Mouse (Mus musculus): ENCODE measurements around the gene Alkbh6. TPM values are rescaled to one million over a fixed set of nuclear protein-coding genes. Genes with fewer than 3 reads are reported as not detected.

The Alkbh6 gene
- polyA plus RNA-seq, 1 experiment from 2014 or later, result 123 TPM

DNA sequence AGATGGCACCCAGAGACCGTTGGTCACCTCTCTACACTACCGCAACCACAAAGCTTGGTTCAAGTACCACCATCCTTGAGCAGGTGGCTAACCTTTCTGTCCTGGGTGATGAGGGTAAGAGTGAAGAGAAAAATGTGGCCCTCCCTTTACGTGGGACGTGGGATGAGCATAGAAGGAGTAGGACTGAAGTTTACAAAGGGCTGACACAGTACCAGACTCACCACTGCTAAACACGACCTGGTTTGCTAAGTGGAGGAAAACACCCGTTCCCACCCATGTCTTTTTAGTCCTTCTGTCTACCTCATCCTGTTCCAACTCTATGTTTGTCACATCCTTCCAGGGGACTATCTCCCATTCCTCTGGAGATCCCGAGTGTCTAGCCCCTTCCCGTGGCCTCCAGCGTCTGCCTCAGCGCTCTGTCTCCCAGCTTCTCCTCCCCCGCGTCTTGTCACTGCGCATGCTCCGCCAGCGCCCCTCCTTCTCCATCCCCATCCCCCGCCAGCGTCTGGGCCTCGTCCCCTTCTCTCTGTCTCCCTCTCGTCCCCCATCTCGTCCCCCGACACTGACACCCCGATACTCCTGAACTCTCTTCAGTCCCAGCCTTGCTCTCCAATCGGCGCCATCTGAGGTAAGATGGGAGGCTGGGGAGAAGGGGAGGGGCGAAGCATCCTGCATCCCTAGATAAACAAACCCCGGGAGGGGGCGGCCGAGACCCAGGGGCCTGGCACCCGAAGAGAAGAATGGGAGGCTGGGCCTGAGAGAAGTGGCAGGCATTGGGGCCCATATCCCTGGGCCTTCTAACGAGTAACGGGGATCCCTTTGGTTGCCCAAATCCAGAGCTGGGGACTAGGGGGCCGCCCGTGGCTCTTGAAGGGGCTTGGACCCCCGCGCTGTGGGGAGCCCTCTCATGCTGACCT is 17.0 kb upstream of the Alkbh6 start, which contains the start of gene Clip3:
TSS of gene Clip3 (plus strand) at position 514 of the 917 bp plus-strand sequence.
- ATAC-seq (ENCODE audit: low FRiP score), result peak; percentile 87
- 6% methylated on average over 35 of the region's 35 CpGs for WGBS
- no peaks in the 10 kb centered on the region for H3K9me3 ChIP-seq (ENCODE audit: control insufficient read depth, low read length)

DNA sequence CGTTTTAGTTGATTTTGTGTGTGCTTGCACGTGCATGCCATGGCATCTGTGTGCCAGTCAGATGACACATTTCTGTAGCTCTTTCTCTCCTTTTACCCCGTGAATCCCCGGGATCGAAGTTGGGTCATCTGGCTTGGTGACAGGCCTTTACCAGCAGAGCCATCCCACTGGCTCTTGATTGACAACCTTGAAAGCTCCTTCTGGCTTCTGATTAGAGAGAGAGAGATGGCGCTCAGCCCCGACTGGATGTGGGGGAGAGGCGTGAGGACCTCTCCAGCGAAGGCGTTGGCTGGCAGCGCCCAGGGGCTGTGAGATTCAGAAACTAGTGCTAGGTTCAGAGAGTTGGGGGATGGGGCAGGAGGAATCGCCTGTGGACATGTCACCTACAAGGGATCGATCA is 14.7 kb upstream of the Alkbh6 start:
- Histone ChIP-seq H3K36me3 (replicated peaks; ENCODE audit: control insufficient read depth, insufficient read depth) (peaks cover 48% of the 10 kb centered on the region), H3K4me3 (replicated peaks; ENCODE audit: low read length) (no peak overlapping the region), H3K4me1 (replicated peaks; ENCODE audit: control insufficient read depth, insufficient read depth, low read length) (peaks cover 25% of the 10 kb centered on the region), H3K9ac (no peak overlapping the region), H3K9me3 (ENCODE audit: control insufficient read depth, low read length) (no peaks in the 10 kb centered on the region), H3K4me2 (replicated peaks) (no peak overlapping the region; the same call in 1 of the 2 replicates), H3K27me3 (ENCODE audit: control insufficient read depth, insufficient read depth, low read length) (no peaks in the 10 kb centered on the region), H3K27ac (no peak overlapping the region)
- ATAC-seq (ENCODE audit: low FRiP score) (no peak), DNase-seq (ENCODE audit: low spot score) (no peak)
- 72% methylated on average over 13 of the region's 13 CpGs for WGBS

More for the DNA sequence above, 17.0 kb upstream of the Alkbh6 start, which contains the start of gene Clip3:
- H3K36me3 ChIP-seq (replicated peaks; ENCODE audit: control insufficient read depth, insufficient read depth), result peaks cover 25% of the 10 kb centered on the region
- peak within 1 kb of the TSS; percentile 82 for H3K9ac ChIP-seq
- peak within 1 kb of the TSS; percentile 80 for H3K4me2 ChIP-seq (replicated peaks)
- H3K4me3 ChIP-seq (replicated peaks; ENCODE audit: low read length), result peak within 1 kb of the TSS; percentile 56
- no peaks in the 10 kb centered on the region for H3K27me3 ChIP-seq (ENCODE audit: control insufficient read depth, insufficient read depth, low read length)
- peaks cover 25% of the 10 kb centered on the region for H3K4me1 ChIP-seq (replicated peaks; ENCODE audit: control insufficient read depth, insufficient read depth, low read length)
- peak within 1 kb of the TSS; percentile 60 for H3K27ac ChIP-seq
- peak; percentile 84 for DNase-seq (ENCODE audit: low spot score)

DNA sequence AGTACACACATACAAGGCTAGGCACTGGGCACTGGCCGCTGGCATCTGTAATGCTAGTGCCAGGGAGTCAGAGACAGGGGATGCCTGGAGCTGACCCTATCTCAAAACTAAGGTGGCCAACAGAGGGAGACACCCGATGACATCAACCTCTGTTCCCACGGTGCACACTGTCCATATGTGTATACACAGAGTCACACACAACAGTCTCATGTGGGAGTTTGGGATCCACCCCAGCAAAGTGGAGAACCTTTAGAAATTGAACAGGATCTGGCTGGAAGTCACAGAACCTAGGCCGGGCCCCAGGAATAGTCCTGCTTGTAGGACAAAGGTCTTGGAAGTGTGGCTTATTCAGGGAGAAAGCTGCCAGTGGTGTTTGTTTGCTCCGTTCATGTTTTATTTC is 14.2 kb upstream of the Alkbh6 start:
- no peak for ATAC-seq (ENCODE audit: low FRiP score)

DNA sequence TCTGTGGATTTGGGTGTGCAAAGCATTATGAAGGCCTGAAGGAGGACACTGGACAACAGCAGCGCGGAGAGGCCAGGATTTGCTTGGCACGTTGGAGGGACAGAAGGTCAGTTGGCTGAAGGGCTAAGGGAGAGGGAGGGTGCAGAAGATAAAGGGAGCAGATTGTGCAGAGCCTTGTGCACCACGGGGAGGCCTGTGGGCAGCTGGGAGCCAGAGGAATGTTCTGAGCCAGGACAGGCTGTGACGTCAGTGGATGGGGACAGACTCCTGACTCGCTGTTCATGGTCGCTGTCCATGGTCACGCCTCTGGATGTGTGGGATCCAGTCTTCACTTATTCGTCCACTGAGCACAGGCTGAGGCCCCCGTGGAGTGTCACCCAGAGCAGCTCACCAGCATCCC is 13.4 kb upstream of the Alkbh6 start:
- WGBS, result 74% methylated on average over 10 of the region's 10 CpGs
- no peak overlapping the region for H3K4me2 ChIP-seq (replicated peaks)
- DNase-seq (ENCODE audit: low spot score) (no peak), ATAC-seq (ENCODE audit: low FRiP score) (no peak)
- H3K9ac ChIP-seq, result no peak overlapping the region
- peaks cover 25% of the 10 kb centered on the region for H3K4me1 ChIP-seq (replicated peaks; ENCODE audit: control insufficient read depth, insufficient read depth, low read length)
- H3K27me3 ChIP-seq (ENCODE audit: control insufficient read depth, insufficient read depth, low read length), result no peaks in the 10 kb centered on the region
- no peak overlapping the region for H3K4me3 ChIP-seq (replicated peaks; ENCODE audit: low read length)
- no peaks in the 10 kb centered on the region for H3K9me3 ChIP-seq (ENCODE audit: control insufficient read depth, low read length)
- peaks cover 61% of the 10 kb centered on the region for H3K36me3 ChIP-seq (replicated peaks; ENCODE audit: control insufficient read depth, insufficient read depth)
- no peak overlapping the region for H3K27ac ChIP-seq

More for the DNA sequence above, 14.2 kb upstream of the Alkbh6 start:
- Histone ChIP-seq H3K4me3 (replicated peaks; ENCODE audit: low read length) (no peak overlapping the region), H3K4me1 (replicated peaks; ENCODE audit: control insufficient read depth, insufficient read depth, low read length) (peaks cover 25% of the 10 kb centered on the region), H3K36me3 (replicated peaks; ENCODE audit: control insufficient read depth, insufficient read depth) (peaks cover 53% of the 10 kb centered on the region), H3K27ac (no peak overlapping the region), H3K9ac (no peak overlapping the region), H3K9me3 (ENCODE audit: control insufficient read depth, low read length) (no peaks in the 10 kb centered on the region), H3K27me3 (ENCODE audit: control insufficient read depth, insufficient read depth, low read length) (no peaks in the 10 kb centered on the region), H3K4me2 (replicated peaks) (no peak overlapping the region)
- DNase-seq (ENCODE audit: low spot score), result no peak
- WGBS, result 94% methylated on average over 5 of the region's 5 CpGs

DNA sequence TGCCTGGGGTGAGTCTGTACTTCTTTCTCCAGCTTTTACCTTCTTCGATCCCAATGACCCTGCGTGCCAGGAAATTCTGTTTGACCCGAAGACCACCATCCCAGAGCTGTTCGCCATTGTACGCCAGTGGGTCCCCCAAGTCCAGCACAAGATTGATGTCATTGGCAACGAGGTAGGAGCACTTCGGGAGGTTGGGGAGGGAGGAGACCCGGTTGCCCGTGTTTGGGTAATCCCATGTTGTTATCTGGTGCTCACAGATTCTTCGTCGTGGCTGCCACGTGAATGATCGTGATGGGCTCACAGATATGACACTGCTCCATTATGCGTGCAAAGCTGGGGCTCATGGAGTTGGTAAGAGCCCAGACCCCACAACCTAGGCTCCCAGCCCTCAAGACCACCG is 11.7 kb upstream of the Alkbh6 start:
- Histone ChIP-seq H3K36me3 (replicated peaks; ENCODE audit: control insufficient read depth, insufficient read depth) (peaks cover 76% of the 10 kb centered on the region), H3K4me3 (replicated peaks; ENCODE audit: low read length) (no peak overlapping the region), H3K27me3 (ENCODE audit: control insufficient read depth, insufficient read depth, low read length) (no peaks in the 10 kb centered on the region), H3K9ac (no peak overlapping the region), H3K4me2 (replicated peaks) (no peak overlapping the region), H3K27ac (no peak overlapping the region), H3K4me1 (replicated peaks; ENCODE audit: control insufficient read depth, insufficient read depth, low read length) (peaks cover 20% of the 10 kb centered on the region), H3K9me3 (ENCODE audit: control insufficient read depth, low read length) (no peaks in the 10 kb centered on the region)
- DNase-seq (ENCODE audit: low spot score), result no peak
- no peak for ATAC-seq (ENCODE audit: low FRiP score)
- 96% methylated on average over 15 of the region's 15 CpGs for WGBS

DNA sequence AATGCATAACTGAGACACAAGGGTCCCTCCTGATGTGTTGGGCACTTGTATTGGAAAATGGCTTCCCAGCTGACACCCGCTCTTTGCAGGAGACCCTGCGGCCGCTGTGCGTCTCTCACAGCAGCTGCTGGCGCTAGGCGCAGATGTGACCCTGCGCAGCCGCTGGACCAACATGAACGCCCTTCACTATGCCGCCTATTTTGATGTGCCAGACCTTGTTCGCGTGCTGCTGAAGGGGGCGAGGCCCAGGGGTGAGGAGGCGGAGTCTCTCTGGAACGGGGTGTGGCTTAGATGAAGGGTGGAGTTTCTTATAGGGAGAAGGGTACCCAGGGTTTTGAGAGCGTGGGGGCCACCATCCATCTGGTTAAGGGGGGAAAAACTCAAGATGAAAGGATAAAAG is 11.3 kb upstream of the Alkbh6 start:
- Histone ChIP-seq H3K9me3 (ENCODE audit: control insufficient read depth, low read length) (no peaks in the 10 kb centered on the region), H3K4me1 (replicated peaks; ENCODE audit: control insufficient read depth, insufficient read depth, low read length) (peaks cover 19% of the 10 kb centered on the region), H3K27ac (no peak overlapping the region), H3K27me3 (ENCODE audit: control insufficient read depth, insufficient read depth, low read length) (no peaks in the 10 kb centered on the region), H3K9ac (no peak overlapping the region), H3K4me3 (replicated peaks; ENCODE audit: low read length) (no peak overlapping the region), H3K36me3 (replicated peaks; ENCODE audit: control insufficient read depth, insufficient read depth) (peaks cover 80% of the 10 kb centered on the region), H3K4me2 (replicated peaks) (no peak overlapping the region)
- DNase-seq (ENCODE audit: low spot score) (no peak), ATAC-seq (ENCODE audit: low FRiP score) (no peak)
- 85% methylated on average over 16 of the region's 16 CpGs for WGBS

DNA sequence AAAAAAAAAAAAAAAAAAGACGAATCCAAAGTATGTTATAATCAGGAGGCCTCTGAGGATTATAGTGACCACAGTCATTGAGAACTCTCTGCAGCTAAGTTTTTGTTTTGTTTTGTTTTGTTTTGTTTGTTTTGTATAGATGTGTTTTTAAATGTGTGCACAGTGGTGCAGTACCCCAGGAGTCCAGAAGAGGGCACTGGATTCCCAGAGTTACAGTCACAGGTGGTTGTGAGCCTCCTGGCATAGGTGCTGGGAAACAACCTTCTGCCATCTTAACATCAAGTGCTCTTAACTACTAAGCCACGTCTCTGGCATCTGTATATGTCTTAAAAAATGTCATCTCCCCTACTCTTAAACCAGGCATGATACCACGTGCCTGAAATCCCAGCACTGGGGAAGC is 7.6 kb upstream of the Alkbh6 start:
- no peaks in the 10 kb centered on the region for H3K9me3 ChIP-seq (ENCODE audit: control insufficient read depth, low read length)
- peaks cover 88% of the 10 kb centered on the region for H3K36me3 ChIP-seq (replicated peaks; ENCODE audit: control insufficient read depth, insufficient read depth)
- H3K4me1 ChIP-seq (replicated peaks; ENCODE audit: control insufficient read depth, insufficient read depth, low read length), result no peaks in the 10 kb centered on the region
- no peak for DNase-seq (ENCODE audit: low spot score)
- no peak overlapping the region for H3K4me3 ChIP-seq (replicated peaks; ENCODE audit: low read length)
- no peak overlapping the region for H3K9ac ChIP-seq
- no peak overlapping the region for H3K4me2 ChIP-seq (replicated peaks)
- WGBS, result 52% methylated on average over 3 of the region's 3 CpGs
- H3K27me3 ChIP-seq (ENCODE audit: control insufficient read depth, insufficient read depth, low read length), result no peaks in the 10 kb centered on the region
- no peak for ATAC-seq (ENCODE audit: low FRiP score)
- no peak overlapping the region for H3K27ac ChIP-seq

DNA sequence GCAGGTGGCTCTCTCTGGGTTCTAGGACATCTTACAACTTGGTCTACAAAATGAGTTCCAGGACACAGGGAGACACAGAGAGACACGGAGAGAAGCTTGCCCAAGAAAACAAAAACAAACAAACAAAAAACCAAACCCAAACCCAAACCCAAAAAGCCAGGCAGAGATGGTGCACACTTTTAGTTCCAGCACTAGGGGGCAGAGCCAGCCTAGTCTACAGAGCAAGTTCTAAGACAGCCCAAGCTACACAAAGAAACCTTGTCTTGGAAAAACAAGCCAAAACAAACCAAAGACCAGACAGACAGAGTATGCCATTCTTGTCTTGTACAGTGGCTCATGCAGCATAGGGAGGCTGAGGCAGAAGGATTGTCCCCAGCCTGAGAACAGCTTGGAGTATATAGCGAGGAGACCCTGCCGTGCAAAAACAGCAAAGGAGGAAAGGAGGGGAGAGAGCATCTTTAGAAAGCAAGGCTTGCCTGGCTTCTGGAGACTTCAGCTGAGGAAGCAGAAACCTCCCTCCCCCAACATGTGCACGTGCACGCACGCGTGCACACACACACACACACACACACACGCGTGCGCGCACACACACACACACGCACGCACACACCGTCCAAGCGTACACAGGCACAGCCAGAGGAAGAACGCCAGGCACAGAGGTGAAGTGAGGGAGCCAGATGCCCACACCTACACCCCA is 2.3 kb upstream of the Alkbh6 start:
- no peak overlapping the region for H3K9ac ChIP-seq
- H3K4me3 ChIP-seq (replicated peaks; ENCODE audit: low read length), result no peak overlapping the region
- no peak overlapping the region for H3K4me2 ChIP-seq (replicated peaks)
- H3K27ac ChIP-seq, result no peak overlapping the region
- DNase-seq (ENCODE audit: low spot score) (no peak), ATAC-seq (ENCODE audit: low FRiP score) (no peak)
- H3K27me3 ChIP-seq (ENCODE audit: control insufficient read depth, insufficient read depth, low read length), result no peaks in the 10 kb centered on the region
- 95% methylated on average over 13 of the region's 16 CpGs for WGBS
- H3K9me3 ChIP-seq (ENCODE audit: control insufficient read depth, low read length), result no peaks in the 10 kb centered on the region
- H3K4me1 ChIP-seq (replicated peaks; ENCODE audit: control insufficient read depth, insufficient read depth, low read length), result peaks cover 17% of the 10 kb centered on the region
- peaks cover 52% of the 10 kb centered on the region for H3K36me3 ChIP-seq (replicated peaks; ENCODE audit: control insufficient read depth, insufficient read depth)

DNA sequence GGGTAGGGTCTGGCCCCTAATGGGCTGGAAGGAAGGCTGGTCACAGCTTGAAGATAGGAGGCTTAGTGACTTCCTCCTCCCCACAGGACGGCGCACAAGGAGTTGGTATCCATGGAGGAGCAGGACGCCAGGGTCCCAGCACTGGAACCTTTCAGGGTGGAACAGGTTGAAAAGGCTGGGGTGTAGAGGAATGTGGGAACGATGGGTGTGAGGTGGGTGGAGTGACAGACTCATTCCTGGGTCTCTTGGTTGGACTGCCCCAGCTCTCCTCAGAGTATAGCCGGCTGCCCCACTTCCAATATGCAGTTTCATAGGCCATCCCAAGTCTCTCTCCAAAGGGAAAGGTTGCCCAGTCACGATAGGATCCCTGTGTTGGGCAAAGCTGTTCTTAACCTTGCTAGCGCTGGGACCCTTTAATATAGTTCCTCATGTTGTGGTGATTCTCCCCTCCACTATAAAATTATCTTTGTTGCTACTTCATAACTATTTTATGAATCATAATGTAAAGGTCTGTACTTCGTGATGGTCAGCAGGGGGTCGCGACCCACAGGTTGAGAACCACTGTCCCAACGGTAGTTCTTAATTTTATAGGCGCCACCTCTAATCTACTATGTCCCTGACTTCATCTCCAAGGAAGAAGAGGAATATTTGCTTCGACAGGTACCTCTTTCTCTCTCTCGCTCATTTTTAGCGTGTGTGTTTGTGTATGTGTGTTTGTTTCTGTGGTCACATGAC is 1.0 kb downstream of the Alkbh6 start:
- ATAC-seq (ENCODE audit: low FRiP score), result no peak
- Histone ChIP-seq H3K9ac (peak overlapping the region; percentile 73), H3K27me3 (ENCODE audit: control insufficient read depth, insufficient read depth, low read length) (no peaks in the 10 kb centered on the region), H3K4me2 (replicated peaks) (peak overlapping the region; percentile 83), H3K27ac (no peak overlapping the region), H3K9me3 (ENCODE audit: control insufficient read depth, low read length) (no peaks in the 10 kb centered on the region), H3K4me3 (replicated peaks; ENCODE audit: low read length) (peak overlapping the region; percentile 55), H3K36me3 (replicated peaks; ENCODE audit: control insufficient read depth, insufficient read depth) (peaks cover 38% of the 10 kb centered on the region), H3K4me1 (replicated peaks; ENCODE audit: control insufficient read depth, insufficient read depth, low read length) (peaks cover 17% of the 10 kb centered on the region)
- DNase-seq (ENCODE audit: low spot score), result no peak
- WGBS, result 71% methylated on average over 15 of the region's 15 CpGs

Data from hindbrain, embryonic 14.5 days (tissue).